Mouse (Mus musculus): ENCODE data around the gene Mfap1a. TPM values are rescaled to one million over a fixed set of nuclear protein-coding genes. Genes with fewer than 3 reads are reported as not detected.
"Not testable (repeated sequence)": the region's sequence is repeated elsewhere in the genome, so short reads cannot be mapped to it uniquely, and the experiment has no call there.

The Mfap1a gene
- polyA plus RNA-seq (2014; fragmentation: Nextera tagmentation; extraction: Ambion mirVana) = 28.3 and 33.0 TPM in 2 replicates

DNA sequence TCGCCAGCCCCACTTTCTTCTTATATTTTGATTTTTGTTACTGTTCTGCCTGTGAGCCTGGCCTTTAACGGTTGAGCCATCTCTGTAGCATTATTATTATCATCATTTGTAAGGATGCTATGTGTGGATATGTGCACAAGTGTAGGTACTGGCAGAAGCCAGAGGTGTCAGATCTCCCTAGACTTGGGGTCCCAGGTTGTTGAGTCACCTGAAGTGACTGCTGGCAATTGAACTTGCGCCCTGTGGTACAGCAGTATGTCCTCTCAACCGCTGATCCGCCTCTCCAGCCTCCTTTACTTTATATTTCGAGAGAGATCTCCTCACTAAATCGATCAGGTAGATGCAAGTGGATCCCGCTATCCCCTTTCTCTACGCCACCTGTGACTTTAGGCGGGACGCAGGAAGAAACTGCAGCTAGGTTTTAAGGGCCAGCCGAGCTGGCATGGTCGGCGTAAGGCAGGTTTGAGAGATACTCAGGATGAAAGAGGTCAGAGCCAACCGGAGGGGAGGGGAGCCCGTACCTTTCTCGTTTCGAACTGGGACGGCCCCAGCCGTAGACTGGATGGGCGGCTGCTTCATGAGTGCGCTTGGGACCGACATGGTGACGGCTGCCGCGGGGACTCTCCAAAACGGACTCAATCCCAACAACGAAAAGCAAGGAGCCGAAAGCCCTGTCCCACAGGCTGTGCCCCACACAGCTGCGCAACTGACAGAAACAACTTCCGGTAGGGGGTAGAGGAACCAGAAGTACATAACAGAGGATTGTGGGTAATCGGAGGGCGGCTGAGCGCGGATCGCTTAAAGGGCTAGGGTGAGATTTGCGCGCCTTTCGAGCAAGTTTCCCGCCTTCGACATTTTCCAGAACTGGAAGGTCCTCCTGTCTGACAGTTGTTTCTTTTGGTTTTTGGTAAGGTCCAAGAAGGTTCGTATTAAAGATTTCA is at the start of gene Mfap1a, which contains the start of gene Wdr76:
Gene Mfap1a, minus strand, starts transcription at position 724 of the 941 bp plus-strand sequence.
Gene Wdr76, plus strand, starts transcription at position 782 of the 941 bp plus-strand sequence.
- not testable (repeated sequence) for H3K9me3 ChIP-seq (ENCODE audit: control insufficient read depth, low read length); H3K27me3 ChIP-seq (ENCODE audit: control insufficient read depth, insufficient read depth, low read length); H3K27ac ChIP-seq (ENCODE audit: low read depth, low read length); H3K36me3 ChIP-seq (ENCODE audit: control insufficient read depth, insufficient read depth, low read length)
- peaks cover 13% of the 10 kb centered on the region; the same call in 1 of the 2 replicates for H3K4me1 ChIP-seq (ENCODE audit: control insufficient read depth, insufficient read depth, low read length)
- H3K9ac ChIP-seq (replicated peaks; ENCODE audit: low read depth, low read length) = peak within 1 kb of the TSS; percentile 50
- peak within 1 kb of the TSS; percentile 49 for H3K4me3 ChIP-seq (ENCODE audit: low read depth, low read length)
- peak; percentile 94 for ATAC-seq (ENCODE audit: low read depth)
- 3% methylated on average over 38 of the region's 42 CpGs for WGBS
- H3K4me2 ChIP-seq (ENCODE audit: low read depth, low read length) = peak within 1 kb of the TSS; percentile 58

- H3K9ac ChIP-seq (replicated peaks; ENCODE audit: low read depth, low read length) = no peak overlapping the region
- H3K4me3 ChIP-seq (ENCODE audit: low read depth, low read length) = no peak overlapping the region
- 86% methylated on average over 8 of the region's 8 CpGs for WGBS
- no peaks in the 10 kb centered on the region for H3K9me3 ChIP-seq (ENCODE audit: control insufficient read depth, low read length)
- no peak overlapping the region for H3K4me2 ChIP-seq (ENCODE audit: low read depth, low read length)
- H3K36me3 ChIP-seq (ENCODE audit: control insufficient read depth, insufficient read depth, low read length) = peaks cover 37% of the 10 kb centered on the region
- no peaks in the 10 kb centered on the region for H3K4me1 ChIP-seq (ENCODE audit: control insufficient read depth, insufficient read depth, low read length)
- H3K27me3 ChIP-seq (ENCODE audit: control insufficient read depth, insufficient read depth, low read length) = no peaks in the 10 kb centered on the region
- ATAC-seq (ENCODE audit: low read depth) = no peak
- H3K27ac ChIP-seq (ENCODE audit: low read depth, low read length) = no peak overlapping the region
Measured at GRCm38 (mm10) chr2:121551271-121551670, 44.8 kb upstream of the Mfap1a start.

- Histone ChIP-seq H3K4me2 (ENCODE audit: low read depth, low read length) (no peak overlapping the region), H3K9ac (replicated peaks; ENCODE audit: low read depth, low read length) (no peak overlapping the region), H3K27ac (ENCODE audit: low read depth, low read length) (no peak overlapping the region), H3K4me1 (ENCODE audit: control insufficient read depth, insufficient read depth, low read length) (no peaks in the 10 kb centered on the region), H3K27me3 (ENCODE audit: control insufficient read depth, insufficient read depth, low read length) (no peaks in the 10 kb centered on the region), H3K4me3 (ENCODE audit: low read depth, low read length) (no peak overlapping the region), H3K9me3 (ENCODE audit: control insufficient read depth, low read length) (no peaks in the 10 kb centered on the region), H3K36me3 (ENCODE audit: control insufficient read depth, insufficient read depth, low read length) (peaks cover 40% of the 10 kb centered on the region)
- WGBS = 96% methylated on average over 6 of the region's 6 CpGs
- ATAC-seq (ENCODE audit: low read depth) = no peak
Measured at GRCm38 (mm10) chr2:121549630-121550029, 43.2 kb upstream of the Mfap1a start.

DNA sequence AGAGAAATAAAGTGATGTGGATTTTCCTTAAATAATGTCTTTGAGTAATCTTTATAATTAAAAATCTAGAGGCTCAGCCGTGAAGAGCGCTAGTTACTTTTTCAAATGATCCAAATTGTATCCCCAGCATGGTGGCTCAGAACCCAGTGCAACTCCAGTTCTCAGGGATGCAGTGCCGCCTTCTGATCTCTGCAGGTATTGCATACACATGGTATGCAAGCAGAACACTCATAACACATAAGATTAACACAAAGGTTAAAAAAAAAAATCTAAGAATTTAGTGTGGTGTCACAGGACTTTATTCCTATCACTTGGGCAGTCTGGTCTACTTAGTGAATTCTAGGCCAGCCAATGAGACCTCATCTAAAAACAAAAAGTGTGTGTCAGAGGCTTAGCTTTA is 38.4 kb upstream of the Mfap1a start:
- WGBS = 90% methylated on average over 3 of the region's 3 CpGs
- peaks cover 14% of the 10 kb centered on the region for H3K36me3 ChIP-seq (ENCODE audit: control insufficient read depth, insufficient read depth, low read length)
- H3K4me1 ChIP-seq (ENCODE audit: control insufficient read depth, insufficient read depth, low read length) = no peaks in the 10 kb centered on the region

GRCm38 (mm10) chr2:121525056-121525455 is 18.6 kb upstream of the Mfap1a start:
- 96% methylated on average over 2 of the region's 2 CpGs for WGBS

More for the DNA sequence above, 38.4 kb upstream of the Mfap1a start:
- H3K27ac ChIP-seq (ENCODE audit: low read depth, low read length) = no peak overlapping the region
- H3K4me2 ChIP-seq (ENCODE audit: low read depth, low read length) = no peak overlapping the region
- no peak overlapping the region for H3K9ac ChIP-seq (replicated peaks; ENCODE audit: low read depth, low read length)
- no peak overlapping the region for H3K4me3 ChIP-seq (ENCODE audit: low read depth, low read length)
- no peaks in the 10 kb centered on the region for H3K9me3 ChIP-seq (ENCODE audit: control insufficient read depth, low read length)
- ATAC-seq (ENCODE audit: low read depth) = no peak
- no peaks in the 10 kb centered on the region for H3K27me3 ChIP-seq (ENCODE audit: control insufficient read depth, insufficient read depth, low read length)

DNA sequence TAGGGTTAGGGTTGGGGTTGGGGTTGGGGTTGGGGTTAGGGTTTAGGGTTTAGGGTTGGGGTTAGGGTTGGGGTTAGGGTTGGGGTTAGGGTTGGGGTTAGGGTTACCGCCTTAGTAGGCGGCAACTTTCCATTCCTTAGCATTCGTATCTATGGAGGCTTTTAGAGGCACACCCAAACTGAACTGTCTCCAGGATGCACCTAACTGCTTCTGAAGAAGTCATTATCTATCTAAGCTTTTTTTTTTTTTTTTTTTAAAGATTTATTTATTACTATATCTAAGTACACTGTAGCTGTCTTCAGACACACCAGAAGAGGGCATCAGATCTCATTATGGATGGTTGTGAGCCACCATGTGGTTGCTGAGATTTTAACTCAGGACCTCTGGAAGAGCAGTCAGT is 16.4 kb upstream of the Mfap1a start:
- H3K9ac ChIP-seq (replicated peaks; ENCODE audit: low read depth, low read length); H3K4me2 ChIP-seq (ENCODE audit: low read depth, low read length); H3K36me3 ChIP-seq (ENCODE audit: control insufficient read depth, insufficient read depth, low read length); H3K4me3 ChIP-seq (ENCODE audit: low read depth, low read length); H3K9me3 ChIP-seq (ENCODE audit: control insufficient read depth, low read length); H3K4me1 ChIP-seq (ENCODE audit: control insufficient read depth, insufficient read depth, low read length); ATAC-seq (ENCODE audit: low read depth); H3K27ac ChIP-seq (ENCODE audit: low read depth, low read length); H3K27me3 ChIP-seq (ENCODE audit: control insufficient read depth, insufficient read depth, low read length): not testable (repeated sequence)
- 97% methylated on average over 3 of the region's 3 CpGs for WGBS

More at GRCm38 (mm10) chr2:121525056-121525455, 18.6 kb upstream of the Mfap1a start:
- H3K4me2 ChIP-seq (ENCODE audit: low read depth, low read length) = no peak overlapping the region
- H3K27ac ChIP-seq (ENCODE audit: low read depth, low read length) = no peak overlapping the region
- H3K27me3 ChIP-seq (ENCODE audit: control insufficient read depth, insufficient read depth, low read length) = no peaks in the 10 kb centered on the region
- H3K4me3 ChIP-seq (ENCODE audit: low read depth, low read length) = no peak overlapping the region
- H3K9me3 ChIP-seq (ENCODE audit: control insufficient read depth, low read length) = no peaks in the 10 kb centered on the region
- no peak for ATAC-seq (ENCODE audit: low read depth)
- no peaks in the 10 kb centered on the region for H3K4me1 ChIP-seq (ENCODE audit: control insufficient read depth, insufficient read depth, low read length)
- H3K9ac ChIP-seq (replicated peaks; ENCODE audit: low read depth, low read length) = no peak overlapping the region
- no peaks in the 10 kb centered on the region for H3K36me3 ChIP-seq (ENCODE audit: control insufficient read depth, insufficient read depth, low read length)

DNA sequence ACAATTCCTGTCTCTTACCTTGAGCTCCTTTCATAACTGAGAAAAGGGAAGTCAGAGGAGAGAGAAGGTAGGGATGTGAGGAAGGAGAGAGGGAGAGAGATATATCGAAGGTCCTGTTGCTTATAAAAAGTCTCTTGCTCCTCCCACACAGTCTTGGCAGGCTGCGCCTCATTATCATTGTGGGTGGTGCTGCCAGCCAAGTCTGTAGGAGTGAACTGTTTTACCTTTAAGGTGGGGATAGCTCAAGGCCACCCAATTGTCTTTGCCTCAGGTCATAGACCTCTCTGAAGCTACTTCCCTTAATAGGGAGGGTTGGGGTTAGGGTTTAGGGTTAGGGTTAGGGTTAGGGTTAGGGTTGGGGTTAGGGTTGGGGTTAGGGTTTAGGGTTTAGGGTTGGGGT is 15.5 kb upstream of the Mfap1a start:
- Histone ChIP-seq H3K9ac (replicated peaks; ENCODE audit: low read depth, low read length) (no peak overlapping the region), H3K27ac (ENCODE audit: low read depth, low read length) (no peak overlapping the region), H3K36me3 (ENCODE audit: control insufficient read depth, insufficient read depth, low read length) (no peaks in the 10 kb centered on the region), H3K9me3 (ENCODE audit: control insufficient read depth, low read length) (no peaks in the 10 kb centered on the region), H3K27me3 (ENCODE audit: control insufficient read depth, insufficient read depth, low read length) (no peaks in the 10 kb centered on the region), H3K4me3 (ENCODE audit: low read depth, low read length) (no peak overlapping the region), H3K4me1 (ENCODE audit: control insufficient read depth, insufficient read depth, low read length) (no peaks in the 10 kb centered on the region), H3K4me2 (ENCODE audit: low read depth, low read length) (no peak overlapping the region)
- no peak for ATAC-seq (ENCODE audit: low read depth)
- 100% methylated on average over 2 of the region's 2 CpGs for WGBS

DNA sequence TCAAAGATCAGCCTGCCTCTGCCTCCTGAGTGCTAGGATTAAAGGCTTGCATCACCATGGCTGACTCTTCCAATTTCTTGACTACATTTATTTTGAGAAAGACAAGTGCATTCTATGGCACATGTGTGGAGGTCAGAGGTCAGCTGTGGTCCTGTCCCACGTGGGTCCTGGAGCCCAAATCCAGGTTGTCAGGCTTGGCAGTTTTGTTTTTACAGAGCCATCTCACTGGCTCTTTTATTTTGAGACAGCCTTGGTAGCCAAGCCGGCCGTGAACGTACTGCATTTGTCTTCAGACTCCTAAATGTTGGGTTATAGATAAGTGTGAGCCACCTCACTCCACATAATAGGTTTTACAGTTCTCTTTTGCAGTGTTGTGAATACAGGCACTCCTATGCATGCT is 12.2 kb upstream of the Mfap1a start:
- not testable (repeated sequence) for H3K9me3 ChIP-seq (ENCODE audit: control insufficient read depth, low read length); H3K36me3 ChIP-seq (ENCODE audit: control insufficient read depth, insufficient read depth, low read length); H3K9ac ChIP-seq (replicated peaks; ENCODE audit: low read depth, low read length); H3K27me3 ChIP-seq (ENCODE audit: control insufficient read depth, insufficient read depth, low read length); H3K27ac ChIP-seq (ENCODE audit: low read depth, low read length); H3K4me3 ChIP-seq (ENCODE audit: low read depth, low read length); H3K4me2 ChIP-seq (ENCODE audit: low read depth, low read length); H3K4me1 ChIP-seq (ENCODE audit: control insufficient read depth, insufficient read depth, low read length); ATAC-seq (ENCODE audit: low read depth)
- 88% methylated on average over 4 of the region's 4 CpGs for WGBS

DNA sequence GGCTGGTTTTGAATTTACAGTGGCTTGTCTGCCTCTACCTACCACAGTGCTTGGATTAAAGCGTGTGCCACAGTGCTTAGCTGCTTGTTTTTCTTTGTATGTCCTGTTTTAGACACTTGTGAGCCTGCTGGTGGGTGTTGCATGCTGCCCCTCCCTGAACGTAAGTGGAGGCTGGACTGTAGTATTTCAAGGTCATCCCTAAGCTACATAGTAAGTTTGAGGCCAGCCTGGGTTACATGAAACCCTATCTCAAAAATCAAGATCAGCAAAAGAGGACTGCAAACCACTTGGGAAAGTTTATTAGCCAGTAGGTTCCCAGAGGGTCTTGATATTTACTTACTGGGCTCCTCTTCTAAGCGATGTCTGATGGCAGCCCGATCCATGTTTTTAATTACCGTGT is 11.6 kb upstream of the Mfap1a start:
- Histone ChIP-seq H3K4me3 (ENCODE audit: low read depth, low read length) (no peak overlapping the region), H3K4me1 (ENCODE audit: control insufficient read depth, insufficient read depth, low read length) (no peaks in the 10 kb centered on the region), H3K4me2 (ENCODE audit: low read depth, low read length) (no peak overlapping the region), H3K36me3 (ENCODE audit: control insufficient read depth, insufficient read depth, low read length) (no peaks in the 10 kb centered on the region), H3K9me3 (ENCODE audit: control insufficient read depth, low read length) (no peaks in the 10 kb centered on the region), H3K27ac (ENCODE audit: low read depth, low read length) (no peak overlapping the region), H3K27me3 (ENCODE audit: control insufficient read depth, insufficient read depth, low read length) (no peaks in the 10 kb centered on the region), H3K9ac (replicated peaks; ENCODE audit: low read depth, low read length) (no peak overlapping the region)
- WGBS = 97% methylated on average over 5 of the region's 5 CpGs
- no peak for ATAC-seq (ENCODE audit: low read depth)

Measured in neural tube, embryonic 14.5 days (tissue).